Mouse (Mus musculus) midbrain, embryonic 14.5 days (tissue): ENCODE results near the gene Gm11639. TPM values are rescaled to one million over a fixed set of nuclear protein-coding genes. Genes with fewer than 3 reads are reported as not detected.
A peak's percentile ranks its signal among the peaks of the same experiment; 100 is the strongest.

Source experiments
- ATAC-seq: fragments of 200-750 bp; cut with Nextera tagmentation; 2 replicates; pipeline ENCODE4 v1.8.0; 2017; ENCODE audit warnings: moderate number of reproducible peaks, moderate library complexity; ENCODE audit not compliant: low FRiP score, low TSS enrichment
- DNase-seq: peaks from one replicate; pipeline ENCODE4 v3.0.0-alpha.2; 2015
- H3K27ac ChIP-seq: fragments of 300-500 bp; sonication (generic); replicated peaks from 2 replicates; pipeline ENCODE4 v1.5.1; 2014; ENCODE audit warnings: mild to moderate bottlenecking, low read depth, low read length, moderate library complexity
- H3K27me3 ChIP-seq: fragments of 300-500 bp; sonication (generic); 2 replicates; pipeline ENCODE4 v1.6.1; 2014; ENCODE audit warnings: low read length, control low read depth, mixed read lengths; ENCODE audit not compliant: control insufficient read depth, insufficient read depth
- H3K36me3 ChIP-seq: fragments of 300-500 bp; sonication (generic); 2 replicates; pipeline ENCODE4 v1.6.1; 2014; ENCODE audit warnings: low read length, control low read depth; ENCODE audit not compliant: control insufficient read depth, insufficient read depth
- H3K4me1 ChIP-seq: fragments of 300-500 bp; sonication (generic); 2 replicates; pipeline ENCODE4 v1.6.1; 2014; ENCODE audit warnings: mild to moderate bottlenecking, antibody characterized with exemption, low read length, control low read depth; ENCODE audit not compliant: control insufficient read depth, insufficient read depth
- H3K4me2 ChIP-seq: fragments of 300-500 bp; sonication (generic); 2 replicates; pipeline ENCODE4 v1.6.1; 2014; ENCODE audit warnings: mild to moderate bottlenecking, low read length, moderate library complexity
- H3K4me3 ChIP-seq: fragments of 300-500 bp; sonication (generic); replicated peaks from 2 replicates; pipeline ENCODE4 v1.5.1; 2014; ENCODE audit warnings: low read depth, low read length
- H3K9ac ChIP-seq: fragments of 300-500 bp; sonication (generic); replicated peaks from 2 replicates; pipeline ENCODE4 v1.6.1; 2014; ENCODE audit warnings: mild to moderate bottlenecking, low read length, moderate library complexity
- H3K9me3 ChIP-seq: fragments of 300-500 bp; sonication (generic); 2 replicates; pipeline ENCODE4 v1.6.1; 2016; ENCODE audit warnings: low read length, control low read depth, mixed read lengths; ENCODE audit not compliant: control insufficient read depth
- WGBS: fragments of 180-500 bp; shearing (Covaris S2); extraction: QIAGEN DNeasy Blood & Tissue Kit; methylation state at CpG from one replicate; pipeline ENCODE4 v1.1.7; 2014; 5-methylcytosine and 5-hydroxymethylcytosine counted together
- polyA plus RNA-seq: library from polyadenylated mRNA; unstranded; fragments of >200 nt; fragmentation: Nextera tagmentation; extraction: Ambion mirVana; gene quantifications from 2 replicates; pipeline ENCODE4 v1.2.1, GENCODE M21; 2014

Gene Gm11639
- polyA plus RNA-seq, 1 experiment from 2014 or later = not detected

GRCm38 (mm10) chr11:104767068-104767467 lies 81.6 kb downstream of the Gm11639 start:
- Histone ChIP-seq H3K27me3 (no peaks in the 10 kb centered on the region), H3K27ac (no peak overlapping the region), H3K4me1 (no peaks in the 10 kb centered on the region), H3K4me2 (no peak overlapping the region), H3K36me3 (no peaks in the 10 kb centered on the region), H3K4me3 (no peak overlapping the region), H3K9ac (no peak overlapping the region), H3K9me3 (no peaks in the 10 kb centered on the region)
- WGBS = 48% methylated on average over 1 of the region's 1 CpGs
- DNase-seq (no peak), ATAC-seq (no peak)

GRCm38 (mm10) chr11:104768072-104768471 lies 82.6 kb downstream of the Gm11639 start:
- H3K4me1 ChIP-seq = no peaks in the 10 kb centered on the region
- H3K27me3 ChIP-seq = no peaks in the 10 kb centered on the region
- no peak overlapping the region for H3K4me2 ChIP-seq
- peak; percentile 67 for DNase-seq
- WGBS = 10% methylated on average over 5 of the region's 5 CpGs
- no peaks in the 10 kb centered on the region for H3K9me3 ChIP-seq
- H3K4me3 ChIP-seq = no peak overlapping the region
- ATAC-seq = no peak
- H3K27ac ChIP-seq = no peak overlapping the region
- no peak overlapping the region for H3K9ac ChIP-seq
- H3K36me3 ChIP-seq = no peaks in the 10 kb centered on the region

GRCm38 (mm10) chr11:104778796-104779195 lies 93.3 kb downstream of the Gm11639 start:
- Histone ChIP-seq H3K27me3 (no peaks in the 10 kb centered on the region), H3K27ac (no peak overlapping the region), H3K4me1 (no peaks in the 10 kb centered on the region), H3K36me3 (no peaks in the 10 kb centered on the region), H3K4me2 (no peak overlapping the region), H3K9ac (no peak overlapping the region), H3K9me3 (no peaks in the 10 kb centered on the region), H3K4me3 (no peak overlapping the region)
- WGBS = 79% methylated on average over 2 of the region's 2 CpGs
- DNase-seq (no peak), ATAC-seq (no peak)

GRCm38 (mm10) chr11:104944723-104945122 lies 259.2 kb downstream of the Gm11639 start:
- WGBS = 72% methylated on average over 2 of the region's 2 CpGs

GRCm38 (mm10) chr11:104952349-104952748 lies 266.8 kb downstream of the Gm11639 start:
- Histone ChIP-seq H3K9me3 (no peaks in the 10 kb centered on the region), H3K36me3 (no peaks in the 10 kb centered on the region), H3K4me1 (no peaks in the 10 kb centered on the region), H3K4me2 (no peak overlapping the region), H3K27me3 (no peaks in the 10 kb centered on the region), H3K9ac (no peak overlapping the region), H3K4me3 (no peak overlapping the region), H3K27ac (no peak overlapping the region)
- 70% methylated on average over 4 of the region's 4 CpGs for WGBS
- ATAC-seq (no peak), DNase-seq (no peak)

More at GRCm38 (mm10) chr11:104944723-104945122, 259.2 kb downstream of the Gm11639 start:
- Histone ChIP-seq H3K9ac (no peak overlapping the region), H3K27ac (no peak overlapping the region), H3K4me2 (no peak overlapping the region), H3K36me3 (no peaks in the 10 kb centered on the region), H3K27me3 (no peaks in the 10 kb centered on the region), H3K4me1 (no peaks in the 10 kb centered on the region), H3K4me3 (no peak overlapping the region), H3K9me3 (no peaks in the 10 kb centered on the region)
- DNase-seq (no peak), ATAC-seq (no peak)

GRCm38 (mm10) chr11:104967862-104968261 lies 282.4 kb downstream of the Gm11639 start:
- H3K27ac ChIP-seq = no peak overlapping the region
- H3K9me3 ChIP-seq = no peaks in the 10 kb centered on the region
- H3K9ac ChIP-seq = no peak overlapping the region
- no peaks in the 10 kb centered on the region for H3K4me1 ChIP-seq
- ATAC-seq = no peak
- no peak overlapping the region for H3K4me3 ChIP-seq
- 98% methylated on average over 1 of the region's 1 CpGs for WGBS
- H3K27me3 ChIP-seq = no peaks in the 10 kb centered on the region
- H3K36me3 ChIP-seq = no peaks in the 10 kb centered on the region
- DNase-seq = no peak
- H3K4me2 ChIP-seq = no peak overlapping the region

- Histone ChIP-seq H3K4me2 (no peak overlapping the region), H3K9ac (no peak overlapping the region), H3K4me1 (no peaks in the 10 kb centered on the region), H3K36me3 (no peaks in the 10 kb centered on the region), H3K27ac (no peak overlapping the region), H3K9me3 (no peaks in the 10 kb centered on the region), H3K27me3 (no peaks in the 10 kb centered on the region), H3K4me3 (no peak overlapping the region)
- ATAC-seq = no peak
- 90% methylated on average over 2 of the region's 2 CpGs for WGBS
- no peak for DNase-seq
Measured at GRCm38 (mm10) chr11:104968388-104968787, 282.9 kb downstream of the Gm11639 start.

- WGBS = 5% methylated on average over 4 of the region's 4 CpGs
- H3K9me3 ChIP-seq = no peaks in the 10 kb centered on the region
Measured at GRCm38 (mm10) chr11:104971322-104971721, 285.8 kb downstream of the Gm11639 start.

GRCm38 (mm10) chr11:104972480-104972879 lies 287.0 kb downstream of the Gm11639 start:
- Histone ChIP-seq H3K9ac (no peak overlapping the region), H3K4me1 (no peaks in the 10 kb centered on the region), H3K36me3 (no peaks in the 10 kb centered on the region), H3K4me3 (no peak overlapping the region), H3K27me3 (no peaks in the 10 kb centered on the region), H3K27ac (no peak overlapping the region), H3K4me2 (no peak overlapping the region), H3K9me3 (no peaks in the 10 kb centered on the region)
- 71% methylated on average over 8 of the region's 8 CpGs for WGBS
- no peak for DNase-seq
- ATAC-seq = no peak

More at GRCm38 (mm10) chr11:104971322-104971721, 285.8 kb downstream of the Gm11639 start:
- Histone ChIP-seq H3K27me3 (no peaks in the 10 kb centered on the region), H3K27ac (no peak overlapping the region), H3K4me1 (no peaks in the 10 kb centered on the region), H3K4me2 (no peak overlapping the region), H3K9ac (no peak overlapping the region), H3K4me3 (no peak overlapping the region), H3K36me3 (no peaks in the 10 kb centered on the region)
- DNase-seq = peak; percentile 15
- ATAC-seq = no peak
